ENCODE assay signal across 9 mouse cellular contexts in the genomic region with DNA sequence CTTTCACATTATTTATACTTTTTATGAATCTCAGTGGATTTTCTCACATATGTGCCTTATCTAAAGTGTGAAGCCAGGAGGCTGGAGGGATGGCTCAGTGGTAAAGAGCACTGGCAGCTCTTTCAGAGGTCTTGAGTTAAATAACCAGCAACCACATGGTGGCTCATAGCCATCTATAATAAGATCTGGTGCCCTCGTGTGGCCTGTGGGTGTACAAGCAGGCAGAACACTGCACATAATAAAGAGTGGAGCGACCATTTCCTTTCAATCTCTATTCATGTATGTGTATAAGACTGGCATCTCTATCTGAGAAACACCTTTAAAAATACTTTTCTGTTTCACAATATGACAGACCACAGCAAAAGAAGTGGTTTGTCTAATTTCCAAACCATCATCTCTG.
DNase-seq lines count a peak whose midpoint lies in the region; ATAC-seq and TF ChIP-seq lines count a peak whose summit lies in the region.
"Had no signal": no experiment of that assay in that cellular context is flagged by ENCODE, and none has a peak within 500 bp of the region (broad histone marks: within the 10 kb centered on the region; RNA-seq: fewer than 3 reads in every experiment).

No protein-coding gene starts in this region.

- 30% methylated on average over 2 of the region's 2 CpGs for WGBS in hindbrain, embryonic 10.5 days
- WGBS in hindbrain, embryonic 16.5 days = 21% methylated on average over 2 of the region's 2 CpGs
- 21% methylated on average over 2 of the region's 2 CpGs for WGBS in hindbrain, embryonic 15.5 days
- whole genome bisulfite sequencing in liver, embryonic 16.5 days (ENCODE audit: insufficient replicate concordance) = 17% methylated on average over 2 of the region's 2 CpGs

- in situ Hi-C loops in ES-E14 (cut with MboI; ENCODE audit: low sequenced_read_pairs in 2 of 2, unreplicated experiment in 2 of 2) = no loop called here

- ATAC-seq in hindbrain, embryonic 16.5 days = no peak
- 0 out of 2 replicates have a peak, but pooled peaks have one; percentile 48 for ATAC-seq in hindbrain, embryonic 15.5 days (ENCODE audit: low FRiP score, low read depth)
- peak; percentile 48; the same call in 1 of the 2 replicates for ATAC-seq in liver, embryonic 16.5 days (ENCODE audit: low read depth)
- ATAC-seq in neutrophil, adult 5-6 weeks (ENCODE audit: extremely low read depth, insufficient number of reproducible peaks, low FRiP score, poor library complexity, severe bottlenecking) = peak; percentile 66

- H3K9me3 ChIP-seq in hindbrain, embryonic 10.5 days = no peaks in the 10 kb centered on the region
- H3K9me3 ChIP-seq in hindbrain, embryonic 16.5 days (ENCODE audit: control insufficient read depth, low read length) = no peaks in the 10 kb centered on the region
- H3K9me3 ChIP-seq in ES-E14 (ENCODE audit: control insufficient read depth, insufficient read depth, low read depth, low read length) = no peaks in the 10 kb centered on the region
- no peaks in the 10 kb centered on the region for H3K9me3 ChIP-seq in hindbrain, embryonic 15.5 days
- no peaks in the 10 kb centered on the region for H3K9me3 ChIP-seq in liver, embryonic 16.5 days (replicated peaks; ENCODE audit: control insufficient read depth, low read length)

- H3K27me3 ChIP-seq in hindbrain, embryonic 10.5 days (ENCODE audit: insufficient read depth, poor library complexity, severe bottlenecking) = no peaks in the 10 kb centered on the region
- no peaks in the 10 kb centered on the region for H3K27me3 ChIP-seq in hindbrain, embryonic 16.5 days (replicated peaks; ENCODE audit: control insufficient read depth, insufficient read depth, low read length)
- H3K27me3 ChIP-seq in hindbrain, embryonic 15.5 days = no peaks in the 10 kb centered on the region
- H3K27me3 ChIP-seq in liver, embryonic 16.5 days (ENCODE audit: control insufficient read depth, insufficient read depth, low read depth, low read length) = no peaks in the 10 kb centered on the region

- H3K27ac ChIP-seq in hindbrain, embryonic 10.5 days = no peak overlapping the region
- no peak overlapping the region for H3K27ac ChIP-seq in hindbrain, embryonic 16.5 days (ENCODE audit: low read depth, low read length)
- no peak overlapping the region for H3K27ac ChIP-seq in ES-E14 (ENCODE audit: insufficient read depth, low read depth, low read length, poor library complexity, severe bottlenecking)
- no peak overlapping the region for H3K27ac ChIP-seq in hindbrain, embryonic 15.5 days (replicated peaks)
- H3K27ac ChIP-seq in liver, embryonic 16.5 days (ENCODE audit: low read length) = no peak overlapping the region

- H3K4me2 ChIP-seq in hindbrain, embryonic 16.5 days (ENCODE audit: low read length) = no peak overlapping the region
- H3K4me2 ChIP-seq in hindbrain, embryonic 15.5 days = no peak overlapping the region
- H3K4me2 ChIP-seq in liver, embryonic 16.5 days (ENCODE audit: low read depth, low read length) = no peak overlapping the region

- H3K9ac ChIP-seq in hindbrain, embryonic 16.5 days (ENCODE audit: low read depth, low read length) = no peak overlapping the region
- no peak overlapping the region for H3K9ac ChIP-seq in ES-E14 (ENCODE audit: insufficient read depth, low read depth, low read length, poor library complexity, severe bottlenecking)
- no peak overlapping the region for H3K9ac ChIP-seq in hindbrain, embryonic 15.5 days
- H3K9ac ChIP-seq in liver, embryonic 16.5 days (ENCODE audit: low read depth, low read length) = no peak overlapping the region

- H3K4me1 ChIP-seq in hindbrain, embryonic 10.5 days (replicated peaks) = no peaks in the 10 kb centered on the region
- H3K4me1 ChIP-seq in hindbrain, embryonic 16.5 days (ENCODE audit: control insufficient read depth, insufficient read depth, low read depth, low read length) = no peaks in the 10 kb centered on the region
- H3K4me1 ChIP-seq in ES-E14 (ENCODE audit: control insufficient read depth in 2 of 2, insufficient read depth in 2 of 2, low read length in 2 of 2, poor library complexity in 1 of 2) = no peaks in the 10 kb centered on the region
- no peaks in the 10 kb centered on the region for H3K4me1 ChIP-seq in hindbrain, embryonic 15.5 days (replicated peaks)
- H3K4me1 ChIP-seq in liver, embryonic 16.5 days (ENCODE audit: control insufficient read depth, low read depth, low read length) = no peaks in the 10 kb centered on the region

- H3K4me3 ChIP-seq in hindbrain, embryonic 10.5 days = no peak overlapping the region
- no peak overlapping the region for H3K4me3 ChIP-seq in hindbrain, embryonic 16.5 days (ENCODE audit: low read length)
- H3K4me3 ChIP-seq in ES-E14 (ENCODE audit: insufficient read depth in 1 of 2, low read depth in 1 of 2, low read length in 2 of 2, poor library complexity in 1 of 2, severe bottlenecking in 1 of 2) = no peak overlapping the region
- no peak overlapping the region for H3K4me3 ChIP-seq in hindbrain, embryonic 15.5 days
- no peak overlapping the region for H3K4me3 ChIP-seq in liver, embryonic 16.5 days (ENCODE audit: low read depth, low read length)
- H3K4me3 ChIP-seq: myocyte had no signal

- DNase-seq in hindbrain, embryonic 10.5 days (ENCODE audit: low spot score) = peak; percentile 54
- peak; percentile 56 for DNase-seq in ES-E14 (ENCODE audit: low read depth, low spot score)
- peak; percentile 18 for DNase-seq in c-Kit-positive CD71-positive TER-119-positive erythroid progenitor cells, embryonic 14.5 days (ENCODE audit: low spot score)
- DNase-seq in frontal cortex, postnatal 36 days (ENCODE audit: low spot score in 2 of 2) = no peak

- H3K36me3 ChIP-seq in hindbrain, embryonic 10.5 days = no peaks in the 10 kb centered on the region
- 0 out of 2 replicates have a peak, but pooled peaks cover 2% of the 10 kb centered on the region for H3K36me3 ChIP-seq in hindbrain, embryonic 16.5 days (ENCODE audit: control insufficient read depth, insufficient read depth, low read length)
- no peaks in the 10 kb centered on the region for H3K36me3 ChIP-seq in ES-E14 (ENCODE audit: control insufficient read depth, insufficient read depth, low read length, poor library complexity, severe bottlenecking)
- no peaks in the 10 kb centered on the region for H3K36me3 ChIP-seq in hindbrain, embryonic 15.5 days
- no peaks in the 10 kb centered on the region for H3K36me3 ChIP-seq in liver, embryonic 16.5 days (ENCODE audit: control insufficient read depth, insufficient read depth)

TF ChIP-seq in ES-E14, 5 proteins besides CTCF, POLR2A, EP300 and RAD21:
- no peak for TF ChIP-seq HCFC1 (IDR thresholded peaks at IDR 0.05; ENCODE audit: borderline replicate concordance, insufficient read depth, low read length)
- TF ChIP-seq CHD2 (IDR thresholded peaks at IDR 0.05; ENCODE audit: low read depth, low read length) = no peak
- no peak for TF ChIP-seq ZNF384 (IDR thresholded peaks at IDR 0.05; ENCODE audit: low read depth, low read length)
- TF ChIP-seq ZC3H11A (IDR thresholded peaks at IDR 0.05; ENCODE audit: borderline replicate concordance, low read depth, low read length) = peak; percentile 87
- TF ChIP-seq MAFK (IDR thresholded peaks at IDR 0.05; ENCODE audit: insufficient read depth, low read depth, low read length) = no peak
TF ChIP-seq in ES-E14: peak in this region for 1.

Comparison
In these comparisons a context has a peak if more than half of its experiments do, and no peak if none do; other contexts are left out.
1. DNase-seq: peak in hindbrain, embryonic 10.5 days (single experiment), ES-E14 (single experiment) and c-Kit-positive CD71-positive TER-119-positive erythroid progenitor cells, embryonic 14.5 days (single experiment); none in frontal cortex, postnatal 36 days (0 of 2).